Mouse (Mus musculus) heart, adult 2 months (tissue): Measurements from ENCODE around the gene Methig1.
"Not testable (repeated sequence)": the region's sequence is repeated elsewhere in the genome, so short reads cannot be mapped to it uniquely, and the experiment has no call there.

ENCODE experiments used
- CTCF ChIP-seq: fragments of 200-600 bp; IDR thresholded peaks from 2 replicates; pipeline ENCODE4 v1.8.1; 2022; ENCODE audit warnings: antibody characterized with exemption, mild to moderate bottlenecking, moderate library complexity
- POLR2A ChIP-seq: fragments of 200-500 bp; IDR thresholded peaks from 2 replicates; pipeline ENCODE4 v1.6.1; 2011; ENCODE audit warnings: mild to moderate bottlenecking, low read depth, low read length, control low read depth; ENCODE audit not compliant: insufficient read depth

GRCm38 (mm10) chr15:100307438-100308096 lies 45.4 kb upstream of the Methig1 start:
- TF ChIP-seq CTCF, result peak; percentile 65
- not testable (repeated sequence) for TF ChIP-seq POLR2A
